Mouse (Mus musculus) bone marrow macrophage, adult 2 months (primary cell): ENCODE measurements around the gene Erc2. TPM values are rescaled to one million over a fixed set of nuclear protein-coding genes. Genes with fewer than 3 reads are reported as not detected.

Experiments
- H3K27ac ChIP-seq: 2 replicates; pipeline ENCODE4 v1.5.1; 2012; ENCODE audit warnings: low read depth, low read length; ENCODE audit not compliant: insufficient read depth
- H3K4me1 ChIP-seq: 2 replicates; pipeline ENCODE4 v1.6.1; 2012; ENCODE audit warnings: low read length; ENCODE audit not compliant: control insufficient read depth, insufficient read depth
- H3K4me3 ChIP-seq: 2 replicates; pipeline ENCODE4 v1.5.1; 2012; ENCODE audit warnings: mild to moderate bottlenecking, low read length, moderate library complexity; ENCODE audit not compliant: insufficient read depth
- CTCF ChIP-seq: IDR thresholded peaks from 2 replicates; pipeline ENCODE4 v1.5.1; 2012; ENCODE audit warnings: low read depth, mild to moderate bottlenecking, low read length, moderate library complexity
- POLR2A ChIP-seq: IDR thresholded peaks from 2 replicates; pipeline ENCODE4 v1.6.1; 2012; ENCODE audit warnings: mild to moderate bottlenecking, low read depth, low read length, borderline replicate concordance
- polyA plus RNA-seq: library from polyadenylated mRNA; stranded (reverse); fragments of >200 nt; gene quantifications from 2 replicates; pipeline ENCODE4 v1.2.4, GENCODE M21; 2012; ENCODE audit not compliant: missing spikeins, insufficient read depth, insufficient read length

The Erc2 gene
- polyA plus RNA-seq, 1 experiment, result not detected

- H3K4me1 ChIP-seq, result no peaks in the 10 kb centered on the region
- no peak for TF ChIP-seq CTCF
- TF ChIP-seq POLR2A, result no peak
- no peak overlapping the region for H3K4me3 ChIP-seq
- H3K27ac ChIP-seq, result no peak overlapping the region
Measured at GRCm38 (mm10) chr14:28242743-28243142, 620.5 kb downstream of the Erc2 start.

DNA sequence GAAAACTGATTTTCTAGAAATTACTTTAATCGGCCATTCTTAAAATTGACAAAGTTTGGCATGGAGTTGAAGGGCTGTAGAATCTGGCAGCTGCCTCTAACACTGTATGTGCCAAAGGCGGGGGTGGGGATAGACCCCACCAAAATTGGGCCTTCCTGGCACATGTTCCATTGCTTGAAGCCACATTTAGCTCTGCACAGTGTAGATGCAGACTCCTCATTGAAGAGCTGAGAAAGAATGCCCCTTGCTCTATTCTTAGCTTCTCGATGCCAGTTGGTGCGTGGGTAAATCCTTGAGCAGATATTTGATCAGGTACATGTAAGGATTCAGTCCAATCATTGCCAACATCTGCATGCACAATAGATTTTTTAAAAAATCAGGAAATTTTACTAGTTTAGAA lies 621.2 kb downstream of the Erc2 start:
- Histone ChIP-seq H3K27ac (no peak overlapping the region), H3K4me3 (no peak overlapping the region), H3K4me1 (no peaks in the 10 kb centered on the region)
- TF ChIP-seq POLR2A, result no peak
- TF ChIP-seq CTCF, result no peak

GRCm38 (mm10) chr14:28262706-28263105 lies 640.5 kb downstream of the Erc2 start:
- Histone ChIP-seq H3K4me3 (no peak overlapping the region), H3K27ac (no peak overlapping the region), H3K4me1 (no peaks in the 10 kb centered on the region)
- TF ChIP-seq CTCF (no peak), POLR2A (no peak)

DNA sequence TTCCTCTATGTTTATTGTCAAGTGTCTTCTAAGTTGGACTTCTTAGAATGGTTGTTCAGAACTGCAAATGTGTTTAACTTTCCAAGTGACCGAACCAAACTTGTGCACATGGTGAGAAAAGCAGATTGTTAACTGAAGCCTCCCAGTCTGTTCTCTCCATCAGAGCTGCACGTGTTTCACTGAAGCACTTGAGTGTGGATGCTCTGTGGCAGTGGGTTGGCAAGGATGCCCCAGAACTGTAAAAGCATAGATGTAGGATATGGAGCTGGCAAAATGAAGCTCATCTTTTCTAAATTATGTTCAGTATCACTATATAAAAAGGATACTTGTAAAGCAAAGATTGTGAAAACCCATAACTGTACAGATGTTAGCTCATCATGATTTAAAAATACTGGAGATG lies 645.1 kb downstream of the Erc2 start:
- H3K4me1 ChIP-seq, result no peaks in the 10 kb centered on the region
- TF ChIP-seq CTCF, result no peak
- no peak for TF ChIP-seq POLR2A
- no peak overlapping the region for H3K4me3 ChIP-seq
- H3K27ac ChIP-seq, result no peak overlapping the region

DNA sequence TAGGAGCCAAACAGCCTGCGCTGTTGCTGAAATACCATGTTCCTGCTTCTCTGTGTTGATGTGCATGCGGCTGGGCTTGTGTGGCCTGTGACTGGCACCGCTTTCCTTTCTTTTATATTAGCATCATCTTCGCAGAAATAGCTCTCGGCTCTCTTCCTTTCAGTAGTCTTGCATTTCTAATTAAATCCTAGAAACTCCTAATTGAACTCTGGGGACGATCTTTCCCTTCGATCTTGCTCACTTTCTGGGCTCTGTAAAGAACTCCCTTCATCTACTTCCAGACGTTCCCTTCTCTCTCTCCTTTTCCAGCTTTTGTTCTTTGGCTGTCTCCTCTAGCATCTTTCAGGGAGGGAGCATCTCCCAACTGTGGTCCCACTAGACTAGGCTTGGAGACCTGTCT lies 649.6 kb downstream of the Erc2 start:
- no peak overlapping the region for H3K27ac ChIP-seq
- H3K4me1 ChIP-seq, result no peaks in the 10 kb centered on the region
- no peak for TF ChIP-seq CTCF
- no peak for TF ChIP-seq POLR2A
- H3K4me3 ChIP-seq, result no peak overlapping the region

DNA sequence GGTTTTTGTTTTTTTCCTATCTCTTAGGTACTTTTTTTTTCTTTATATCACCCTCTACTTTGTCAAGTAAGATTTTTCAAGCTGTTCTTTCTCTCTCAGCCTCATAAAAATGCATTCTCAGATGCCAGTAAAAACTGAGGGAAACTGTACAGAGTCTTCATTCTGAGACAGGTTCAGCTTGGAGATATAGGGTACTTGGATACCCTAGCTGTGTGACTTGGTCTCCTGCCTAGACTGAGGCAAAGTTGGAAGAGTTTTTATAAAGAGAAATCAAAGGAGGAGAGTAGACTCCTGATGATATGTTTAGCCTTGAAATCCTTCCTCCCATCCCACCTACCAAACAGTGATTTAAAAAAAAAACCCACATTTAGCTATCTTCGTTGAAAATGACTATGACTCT lies 651.4 kb downstream of the Erc2 start:
- Histone ChIP-seq H3K4me1 (no peaks in the 10 kb centered on the region), H3K4me3 (no peak overlapping the region), H3K27ac (no peak overlapping the region)
- no peak for TF ChIP-seq POLR2A
- no peak for TF ChIP-seq CTCF

- Histone ChIP-seq H3K4me3 (no peak overlapping the region), H3K4me1 (no peaks in the 10 kb centered on the region), H3K27ac (no peak overlapping the region)
- TF ChIP-seq CTCF, result no peak
- TF ChIP-seq POLR2A, result no peak
Measured at GRCm38 (mm10) chr14:28274826-28275225, 652.6 kb downstream of the Erc2 start.

DNA sequence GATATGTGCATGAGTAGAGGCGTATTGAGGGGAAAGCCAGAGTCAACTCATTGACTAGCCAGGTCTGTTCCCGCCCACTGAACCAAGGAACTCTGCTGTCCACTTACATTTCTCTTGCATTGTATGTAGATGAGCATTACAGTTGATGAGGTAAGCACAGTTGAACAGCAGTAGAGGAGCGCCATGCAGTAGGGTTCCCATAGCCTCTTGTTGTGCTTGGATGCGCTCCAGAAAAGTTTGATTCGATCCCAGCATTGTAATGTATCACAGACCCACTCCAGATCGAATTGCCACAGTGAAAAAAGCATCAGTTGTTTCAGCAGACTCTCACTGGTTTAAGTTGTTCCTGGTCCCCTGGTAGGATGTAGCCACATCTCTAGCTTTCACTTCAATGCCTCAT lies 656.7 kb downstream of the Erc2 start:
- Histone ChIP-seq H3K4me3 (no peak overlapping the region), H3K27ac (no peak overlapping the region), H3K4me1 (no peaks in the 10 kb centered on the region)
- TF ChIP-seq POLR2A, result no peak
- TF ChIP-seq CTCF, result no peak

DNA sequence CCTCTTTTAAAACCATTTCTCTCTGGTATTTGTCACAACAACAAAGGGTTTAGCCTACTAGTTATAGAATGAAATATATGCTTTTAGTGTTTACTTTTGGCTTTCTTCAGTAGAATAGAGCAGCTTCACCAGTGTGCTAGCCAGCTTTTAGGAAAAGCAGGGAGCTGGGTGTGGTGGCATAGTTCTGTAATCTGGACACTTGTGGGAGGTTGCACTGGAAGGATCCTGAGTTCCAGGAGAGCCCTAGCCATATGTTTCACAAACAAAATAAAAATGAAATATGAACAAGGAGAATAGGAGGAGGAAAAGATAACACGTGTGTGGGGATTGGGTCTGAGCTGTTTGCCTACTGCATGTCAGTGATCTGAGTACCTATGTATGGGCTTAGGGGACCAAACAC lies 658.1 kb downstream of the Erc2 start:
- no peaks in the 10 kb centered on the region for H3K4me1 ChIP-seq
- TF ChIP-seq CTCF (no peak), POLR2A (no peak)
- no peak overlapping the region for H3K4me3 ChIP-seq
- H3K27ac ChIP-seq, result no peak overlapping the region

DNA sequence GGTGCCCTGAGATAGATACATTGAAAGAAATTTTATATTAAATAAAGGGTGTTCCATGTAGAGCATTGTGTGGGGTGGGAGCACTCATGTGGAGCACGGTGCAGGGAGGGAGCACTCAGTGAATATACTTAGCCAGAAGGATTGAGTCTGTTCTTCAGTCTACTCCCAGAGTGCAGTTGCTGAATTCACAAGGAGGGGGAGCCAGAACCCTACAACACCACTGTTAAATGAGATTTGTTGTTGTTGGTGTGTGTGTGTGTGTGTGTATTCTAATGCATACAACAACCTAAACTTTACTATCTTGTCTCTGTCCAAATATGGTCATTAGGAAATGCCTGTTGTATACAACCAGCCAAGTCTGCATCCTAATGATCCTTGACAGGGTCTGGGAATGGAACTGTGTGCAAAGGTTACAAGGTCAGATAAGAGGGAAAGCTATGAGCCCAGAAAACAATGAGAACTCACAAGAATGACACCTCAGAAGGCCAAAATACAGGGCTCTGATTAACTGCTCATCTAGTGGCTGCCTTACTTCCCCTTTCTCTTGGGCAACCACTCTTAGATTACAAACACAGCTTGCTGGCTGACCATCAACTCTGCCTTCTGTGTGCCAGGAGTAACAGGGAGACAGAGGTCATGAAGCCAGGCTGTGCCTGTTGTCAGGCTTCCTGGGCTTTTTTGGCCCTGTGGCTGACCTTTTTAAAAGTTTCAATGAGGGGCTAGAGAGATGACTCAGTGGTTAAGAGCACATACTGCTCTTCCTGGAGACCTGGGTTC lies 661.3 kb downstream of the Erc2 start:
- H3K4me3 ChIP-seq, result no peak overlapping the region
- H3K27ac ChIP-seq, result no peak overlapping the region
- TF ChIP-seq POLR2A (no peak), CTCF (no peak)
- no peaks in the 10 kb centered on the region for H3K4me1 ChIP-seq
